Mouse (Mus musculus) olfactory bulb, adult 2 months (tissue): Measurements from ENCODE around the gene Apoe. TPM values are rescaled to one million over a fixed set of nuclear protein-coding genes. Genes with fewer than 3 reads are reported as not detected.

Experiments used
- H3K27ac ChIP-seq: fragments of 200-500 bp; 2 replicates; pipeline ENCODE4 v1.5.1; 2012; ENCODE audit warnings: low read depth, low read length; ENCODE audit not compliant: insufficient read depth
- H3K4me1 ChIP-seq: fragments of 200-500 bp; 2 replicates; pipeline ENCODE4 v1.6.1; 2012; ENCODE audit warnings: low read length; ENCODE audit not compliant: control insufficient read depth, insufficient read depth
- H3K4me3 ChIP-seq: fragments of 200-500 bp; 2 replicates; pipeline ENCODE4 v1.5.1; 2012; ENCODE audit warnings: mild to moderate bottlenecking, low read depth, low read length, moderate library complexity; ENCODE audit not compliant: insufficient read depth
- CTCF ChIP-seq: fragments of 200-500 bp; IDR thresholded peaks from 2 replicates; pipeline ENCODE4 v1.5.1; 2012; ENCODE audit warnings: low read depth, mild to moderate bottlenecking, low read length, moderate library complexity; ENCODE audit not compliant: insufficient read depth
- POLR2A ChIP-seq: fragments of 200-500 bp; IDR thresholded peaks from 2 replicates; pipeline ENCODE4 v1.6.1; 2012; ENCODE audit warnings: mild to moderate bottlenecking, low read depth, low read length, moderate library complexity; ENCODE audit not compliant: insufficient read depth
- WGBS: fragments of 180-500 bp; shearing (Covaris S2); methylation state at CpG from one replicate; pipeline ENCODE4 v1.1.7; 2018; 5-methylcytosine and 5-hydroxymethylcytosine counted together
- polyA plus RNA-seq: library from polyadenylated mRNA; stranded (reverse); fragments of >200 nt; gene quantifications from 2 replicates; pipeline ENCODE4 v1.2.4, GENCODE M21; 2012; ENCODE audit warnings: low replicate concordance; ENCODE audit not compliant: missing spikeins, insufficient read depth, insufficient read length

Gene Apoe
- polyA plus RNA-seq, 1 experiment = 1,139 TPM

GRCm38 (mm10) chr7:19704475-19704874 is 5.5 kb upstream of the Apoe start:
- H3K4me3 ChIP-seq = no peak overlapping the region
- no peak for TF ChIP-seq POLR2A
- H3K27ac ChIP-seq = no peak overlapping the region
- WGBS = 90% methylated on average over 4 of the region's 4 CpGs
- peaks cover 4% of the 10 kb centered on the region for H3K4me1 ChIP-seq

GRCm38 (mm10) chr7:19702859-19703555 is 4.0 kb upstream of the Apoe start:
- H3K27ac ChIP-seq = no peak overlapping the region
- 94% methylated on average over 16 of the region's 16 CpGs for WGBS
- no peak overlapping the region for H3K4me3 ChIP-seq
- TF ChIP-seq CTCF = no peak
- no peak for TF ChIP-seq POLR2A
- H3K4me1 ChIP-seq = peaks cover 16% of the 10 kb centered on the region

GRCm38 (mm10) chr7:19701069-19701761 is 2.2 kb upstream of the Apoe start:
- peaks cover 17% of the 10 kb centered on the region for H3K4me1 ChIP-seq
- TF ChIP-seq CTCF = peak; percentile 58; the same call in 1 of the 2 replicates
- no peak for TF ChIP-seq POLR2A
- H3K4me3 ChIP-seq = no peak overlapping the region
- WGBS = 36% methylated on average over 22 of the region's 22 CpGs
- peak overlapping the region; percentile 38; the same call in 1 of the 2 replicates for H3K27ac ChIP-seq

GRCm38 (mm10) chr7:19700299-19701068 is 1.5 kb upstream of the Apoe start:
- 62% methylated on average over 12 of the region's 12 CpGs for WGBS
- Histone ChIP-seq H3K27ac (peak overlapping the region; percentile 11; the same call in 1 of the 2 replicates), H3K4me1 (peaks cover 17% of the 10 kb centered on the region), H3K4me3 (no peak overlapping the region)
- TF ChIP-seq CTCF (no peak), POLR2A (no peak)

- no peak overlapping the region for H3K4me3 ChIP-seq
- 66% methylated on average over 4 of the region's 4 CpGs for WGBS
- peaks cover 20% of the 10 kb centered on the region for H3K4me1 ChIP-seq
- no peak for TF ChIP-seq POLR2A
- TF ChIP-seq CTCF = no peak
- no peak overlapping the region; the same call in 1 of the 2 replicates for H3K27ac ChIP-seq
Observed at GRCm38 (mm10) chr7:19699827-19700148, 800 bp upstream of the Apoe start.

- WGBS = 11% methylated on average over 28 of the region's 28 CpGs
- peak overlapping the region; percentile 20 for H3K27ac ChIP-seq
- no peak for TF ChIP-seq CTCF
- TF ChIP-seq POLR2A = no peak
Observed at GRCm38 (mm10) chr7:19697949-19698906, 760 bp downstream of the Apoe start.

GRCm38 (mm10) chr7:19696336-19696873 is 2.6 kb downstream of the Apoe start:
- 94% methylated on average over 34 of the region's 34 CpGs for WGBS
- Histone ChIP-seq H3K27ac (no peak overlapping the region), H3K4me1 (peaks cover 32% of the 10 kb centered on the region), H3K4me3 (peak overlapping the region; percentile 25)
- TF ChIP-seq CTCF (no peak), POLR2A (no peak)

More at GRCm38 (mm10) chr7:19697949-19698906, 760 bp downstream of the Apoe start:
- Histone ChIP-seq H3K4me3 (peak overlapping the region; percentile 38), H3K4me1 (peaks cover 23% of the 10 kb centered on the region)

GRCm38 (mm10) chr7:19695881-19696280 is 3.1 kb downstream of the Apoe start:
- WGBS = 86% methylated on average over 6 of the region's 6 CpGs
- H3K27ac ChIP-seq = no peak overlapping the region
- H3K4me3 ChIP-seq = no peak overlapping the region

More at GRCm38 (mm10) chr7:19695881-19696280, 3.1 kb downstream of the Apoe start:
- H3K4me1 ChIP-seq = peaks cover 30% of the 10 kb centered on the region
- TF ChIP-seq CTCF (no peak), POLR2A (no peak)
